Mouse (Mus musculus): ENCODE results near the gene Ifngr2.

- no peak for TF ChIP-seq CTCF (IDR thresholded peaks at IDR 0.05)
- no peak for TF ChIP-seq EP300 (IDR thresholded peaks at IDR 0.05; ENCODE audit: insufficient read depth, low read depth, low read length)
These were observed 42.2 kb upstream of the Ifngr2 start for GRCm38 (mm10) chr16:91504701-91505100.
